Mouse (Mus musculus): ENCODE results near the gene Stx12.

DNA sequence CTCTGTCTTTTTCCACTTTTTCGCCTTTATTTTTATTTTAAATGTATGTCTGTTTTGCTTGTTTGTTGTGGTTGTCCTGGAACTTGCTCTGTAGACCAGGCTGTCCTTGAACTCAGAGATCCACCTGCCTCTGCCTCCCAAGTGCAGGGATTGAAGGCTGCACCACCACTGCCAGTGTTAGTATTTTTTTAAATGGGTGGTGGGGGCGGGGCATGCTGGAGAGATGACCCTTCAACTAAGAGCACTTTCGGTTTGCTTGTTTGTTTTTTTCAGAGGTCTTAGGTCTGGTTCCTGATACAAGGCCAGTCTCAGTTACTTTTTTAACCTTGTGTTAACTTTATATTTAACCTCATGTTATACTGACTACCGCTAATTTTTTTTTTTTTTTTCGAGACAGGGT is 79.2 kb downstream of the Stx12 start:
- no peak for TF ChIP-seq POLR2A (IDR thresholded peaks at IDR 0.05; ENCODE audit: control insufficient read depth in 1 of 2, insufficient read depth in 1 of 2, low read depth in 1 of 2, low read length in 2 of 2, poor library complexity in 1 of 2)
- TF ChIP-seq USF1 (IDR thresholded peaks at IDR 0.05; ENCODE audit: low read depth, low read length) = no peak
- TF ChIP-seq MXI1 (IDR thresholded peaks at IDR 0.05; ENCODE audit: low read depth, low read length) = no peak
- no peak for TF ChIP-seq TBP (IDR thresholded peaks at IDR 0.05; ENCODE audit: low read depth, low read length)
- no peak for TF ChIP-seq CTCF (IDR thresholded peaks at IDR 0.05 in 2 of 3, conservative IDR thresholded peaks at IDR 0.05 in 1 of 3; ENCODE audit: control insufficient read depth in 1 of 3, insufficient read depth in 1 of 3, low read depth in 2 of 3, low read length in 3 of 3, poor library complexity in 1 of 3, severe bottlenecking in 1 of 3)
- no peak for TF ChIP-seq POLR2AphosphoS5 (IDR thresholded peaks at IDR 0.05; ENCODE audit: borderline replicate concordance, low read depth, low read length)
- no peak for TF ChIP-seq ZMIZ1 (IDR thresholded peaks at IDR 0.05; ENCODE audit: low read depth, low read length)

Measured in MEL (cell line).